Mouse (Mus musculus): ENCODE data around the gene Slc12a1. TPM values are rescaled to one million over a fixed set of nuclear protein-coding genes. Genes with fewer than 3 reads are reported as not detected.

Slc12a1 gene
- total and polyA plus RNA-seq, 2 experiments from 2014 or later, result 0.06 to 0.44 TPM

- Histone ChIP-seq H3K9ac (replicated peaks; ENCODE audit: low read length, poor library complexity, severe bottlenecking) (no peak overlapping the region), H3K4me1 (ENCODE audit: insufficient read depth, low read length) (no peaks in the 10 kb centered on the region), H3K36me3 (ENCODE audit: insufficient read depth, low read length) (no peaks in the 10 kb centered on the region), H3K4me3 (ENCODE audit: low read depth, low read length) (no peak overlapping the region), H3K27ac (ENCODE audit: low read depth, low read length) (no peak overlapping the region), H3K27me3 (ENCODE audit: insufficient read depth, low read length) (no peaks in the 10 kb centered on the region), H3K4me2 (ENCODE audit: low read depth, low read length, poor library complexity, severe bottlenecking) (no peak overlapping the region), H3K9me3 (ENCODE audit: low read length) (no peaks in the 10 kb centered on the region)
- 64% methylated on average over 6 of the region's 6 CpGs for WGBS
- DNase-seq (ENCODE audit: low spot score) (no peak), ATAC-seq (ENCODE audit: low FRiP score) (no peak)
- TF ChIP-seq CTCF (IDR thresholded peaks at IDR 0.05), result no peak
These were observed 65.0 kb downstream of the Slc12a1 start for GRCm38 (mm10) chr2:125217286-125217685.

DNA sequence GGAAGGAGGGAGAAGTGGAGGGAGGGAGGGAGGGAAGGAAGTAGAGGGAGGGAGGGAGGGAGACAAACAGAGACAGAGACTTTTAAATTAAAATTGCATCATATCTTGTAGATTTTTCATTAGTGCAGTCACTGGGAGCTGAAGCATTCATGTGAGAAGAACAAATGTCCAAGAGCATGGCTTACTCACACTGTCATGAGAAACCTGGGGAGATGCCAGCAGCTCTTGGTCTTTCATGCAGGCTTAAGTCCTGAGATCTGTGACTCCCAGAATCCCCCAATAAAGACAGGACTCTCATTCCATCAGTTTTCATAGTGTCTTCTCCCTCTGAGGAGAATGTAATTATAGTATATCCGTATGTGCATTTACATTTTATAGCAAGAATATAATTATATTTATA, 66.3 kb downstream of the Slc12a1 start:
- Histone ChIP-seq H3K9ac (replicated peaks; ENCODE audit: low read length, poor library complexity, severe bottlenecking) (no peak overlapping the region), H3K27ac (ENCODE audit: low read depth, low read length) (no peak overlapping the region), H3K4me3 (ENCODE audit: low read depth, low read length) (no peak overlapping the region), H3K9me3 (ENCODE audit: low read length) (no peaks in the 10 kb centered on the region), H3K36me3 (ENCODE audit: insufficient read depth, low read length) (no peaks in the 10 kb centered on the region), H3K27me3 (ENCODE audit: insufficient read depth, low read length) (no peaks in the 10 kb centered on the region), H3K4me2 (ENCODE audit: low read depth, low read length, poor library complexity, severe bottlenecking) (no peak overlapping the region), H3K4me1 (ENCODE audit: insufficient read depth, low read length) (no peaks in the 10 kb centered on the region)
- 87% methylated on average over 1 of the region's 1 CpGs for WGBS
- TF ChIP-seq CTCF (IDR thresholded peaks at IDR 0.05), result no peak
- DNase-seq (ENCODE audit: low spot score) (peak; percentile 42), ATAC-seq (ENCODE audit: low FRiP score) (no peak)

DNA sequence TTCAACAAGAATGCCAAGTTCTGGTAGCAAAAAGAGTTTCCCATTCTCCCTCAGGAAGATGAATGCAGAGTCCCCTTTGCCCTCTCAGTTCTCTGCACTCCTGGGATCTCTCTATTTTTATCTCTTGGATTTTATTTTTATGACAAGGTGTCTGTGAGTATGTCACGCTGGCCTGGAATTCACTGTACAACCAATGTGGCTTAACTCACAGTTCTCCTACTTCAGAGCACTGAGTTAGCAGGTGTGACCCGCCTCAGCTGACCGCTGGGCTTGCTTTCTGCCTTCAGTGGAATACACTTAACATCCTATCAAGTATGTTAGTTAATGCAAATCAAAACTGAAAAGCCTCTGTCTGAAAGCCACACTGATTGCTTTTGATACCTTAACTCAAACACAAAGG, 67.0 kb downstream of the Slc12a1 start:
- TF ChIP-seq CTCF (IDR thresholded peaks at IDR 0.05), result no peak
- Histone ChIP-seq H3K4me3 (ENCODE audit: low read depth, low read length) (no peak overlapping the region), H3K9ac (replicated peaks; ENCODE audit: low read length, poor library complexity, severe bottlenecking) (no peak overlapping the region), H3K27me3 (ENCODE audit: insufficient read depth, low read length) (no peaks in the 10 kb centered on the region), H3K36me3 (ENCODE audit: insufficient read depth, low read length) (no peaks in the 10 kb centered on the region), H3K4me2 (ENCODE audit: low read depth, low read length, poor library complexity, severe bottlenecking) (no peak overlapping the region), H3K9me3 (ENCODE audit: low read length) (no peaks in the 10 kb centered on the region), H3K4me1 (ENCODE audit: insufficient read depth, low read length) (no peaks in the 10 kb centered on the region), H3K27ac (ENCODE audit: low read depth, low read length) (no peak overlapping the region)
- ATAC-seq (ENCODE audit: low FRiP score) (no peak), DNase-seq (ENCODE audit: low spot score) (no peak)
- WGBS, result 83% methylated on average over 3 of the region's 3 CpGs

DNA sequence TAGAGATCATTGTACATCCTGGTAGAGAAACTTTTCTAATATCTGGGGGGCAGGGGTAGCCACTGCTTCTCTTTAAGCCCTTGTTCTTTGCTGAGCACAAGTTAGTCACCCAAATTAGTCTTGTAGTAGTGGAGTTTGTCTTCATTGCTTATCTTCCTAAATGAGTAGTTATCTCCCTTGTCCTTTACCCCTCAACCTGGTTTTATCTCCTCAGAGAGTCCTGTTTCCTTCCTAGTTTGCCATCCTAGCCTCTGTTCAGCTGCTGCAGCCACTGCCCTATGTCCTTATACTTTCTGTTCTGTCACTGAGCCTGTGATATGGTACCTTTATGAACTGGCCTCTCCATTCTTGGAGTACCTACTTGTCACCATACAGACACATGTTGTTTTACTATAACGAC, 69.4 kb downstream of the Slc12a1 start:
- no peak for TF ChIP-seq CTCF (IDR thresholded peaks at IDR 0.05)
- H3K4me2 ChIP-seq (ENCODE audit: low read depth, low read length, poor library complexity, severe bottlenecking), result no peak overlapping the region
- H3K36me3 ChIP-seq (ENCODE audit: insufficient read depth, low read length), result no peaks in the 10 kb centered on the region
- H3K9ac ChIP-seq (replicated peaks; ENCODE audit: low read length, poor library complexity, severe bottlenecking), result no peak overlapping the region
- H3K27me3 ChIP-seq (ENCODE audit: insufficient read depth, low read length), result no peaks in the 10 kb centered on the region
- H3K9me3 ChIP-seq (ENCODE audit: low read length), result no peaks in the 10 kb centered on the region
- no peak overlapping the region for H3K27ac ChIP-seq (ENCODE audit: low read depth, low read length)
- no peak for ATAC-seq (ENCODE audit: low FRiP score)
- DNase-seq (ENCODE audit: low spot score), result no peak
- H3K4me3 ChIP-seq (ENCODE audit: low read depth, low read length), result no peak overlapping the region
- H3K4me1 ChIP-seq (ENCODE audit: insufficient read depth, low read length), result no peaks in the 10 kb centered on the region
- 85% methylated on average over 1 of the region's 1 CpGs for WGBS

DNA sequence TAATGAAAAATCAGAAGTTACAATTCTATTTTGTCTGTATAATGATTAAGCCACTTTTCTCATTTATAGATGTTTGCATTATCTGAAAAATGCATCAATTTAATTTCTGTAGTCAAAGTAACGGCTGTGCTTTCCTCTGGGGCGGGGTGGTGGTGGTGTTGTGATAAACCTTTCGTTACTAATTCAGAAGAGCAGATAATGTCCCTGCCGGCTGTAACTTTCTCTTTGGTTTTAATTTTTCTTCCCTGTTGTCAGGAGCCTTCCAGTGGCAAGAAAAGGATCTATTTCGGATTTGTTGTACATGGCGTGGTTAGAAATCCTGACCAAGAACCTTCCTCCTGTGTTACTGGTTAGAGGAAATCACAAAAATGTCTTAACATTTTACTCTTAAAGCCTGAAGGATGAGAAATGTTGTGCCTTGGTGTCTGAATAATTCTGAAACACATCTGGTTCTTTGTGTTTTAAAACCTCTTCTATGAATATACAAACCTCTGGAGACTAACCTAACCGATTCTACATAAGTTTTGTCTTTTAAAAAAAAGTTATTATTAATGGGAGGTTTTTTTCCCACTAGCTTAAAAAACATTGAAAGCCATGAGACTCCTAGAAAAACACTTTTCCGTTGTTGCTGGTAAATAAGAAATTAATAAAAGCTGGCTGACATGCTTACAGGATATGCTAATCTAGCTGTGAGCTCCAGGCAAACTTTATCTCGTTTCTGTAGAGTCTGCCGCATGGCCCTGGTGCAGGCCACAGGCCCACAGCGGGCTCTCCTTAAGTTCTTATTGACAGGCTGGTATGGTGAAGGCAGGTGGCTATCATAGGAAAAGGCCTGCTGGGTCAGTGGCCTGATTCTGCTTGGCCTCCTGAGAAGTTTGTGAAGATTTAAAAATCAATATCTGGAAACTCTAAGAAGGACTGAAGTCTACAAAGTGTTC, 76.4 kb downstream of the Slc12a1 start:
- ATAC-seq (ENCODE audit: low FRiP score) (no peak), DNase-seq (ENCODE audit: low spot score) (no peak)
- no peak for TF ChIP-seq CTCF (IDR thresholded peaks at IDR 0.05)
- Histone ChIP-seq H3K4me2 (ENCODE audit: low read depth, low read length, poor library complexity, severe bottlenecking) (no peak overlapping the region), H3K27ac (ENCODE audit: low read depth, low read length) (no peak overlapping the region), H3K36me3 (ENCODE audit: insufficient read depth, low read length) (no peaks in the 10 kb centered on the region), H3K4me3 (ENCODE audit: low read depth, low read length) (no peak overlapping the region), H3K4me1 (ENCODE audit: insufficient read depth, low read length) (no peaks in the 10 kb centered on the region), H3K27me3 (ENCODE audit: insufficient read depth, low read length) (no peaks in the 10 kb centered on the region), H3K9ac (replicated peaks; ENCODE audit: low read length, poor library complexity, severe bottlenecking) (no peak overlapping the region), H3K9me3 (ENCODE audit: low read length) (no peaks in the 10 kb centered on the region)
- WGBS, result 79% methylated on average over 11 of the region's 11 CpGs

DNA sequence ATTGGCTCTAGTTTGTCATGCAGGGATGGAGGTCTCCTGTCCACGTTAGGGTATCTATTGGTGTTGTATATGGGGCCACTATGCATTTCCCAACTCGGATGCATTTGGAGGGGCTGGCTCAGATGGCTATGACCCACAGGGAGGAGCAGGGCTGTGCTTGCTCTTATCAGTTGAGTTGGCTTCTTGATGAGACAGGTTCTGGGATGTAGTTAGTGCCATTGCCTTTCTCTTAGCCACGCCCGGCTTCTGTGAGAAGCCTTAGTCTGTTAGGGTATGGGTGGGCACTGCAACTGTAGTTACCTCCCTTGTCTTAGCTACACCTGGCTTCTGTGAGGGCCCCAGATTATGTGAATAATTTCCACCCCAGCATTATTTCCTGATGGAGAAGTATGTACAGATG, 79.9 kb downstream of the Slc12a1 start:
- Histone ChIP-seq H3K4me2 (ENCODE audit: low read depth, low read length, poor library complexity, severe bottlenecking) (no peak overlapping the region), H3K4me1 (ENCODE audit: insufficient read depth, low read length) (no peaks in the 10 kb centered on the region), H3K9me3 (ENCODE audit: low read length) (no peaks in the 10 kb centered on the region), H3K27me3 (ENCODE audit: insufficient read depth, low read length) (no peaks in the 10 kb centered on the region), H3K27ac (ENCODE audit: low read depth, low read length) (no peak overlapping the region), H3K9ac (replicated peaks; ENCODE audit: low read length, poor library complexity, severe bottlenecking) (no peak overlapping the region), H3K4me3 (ENCODE audit: low read depth, low read length) (no peak overlapping the region), H3K36me3 (ENCODE audit: insufficient read depth, low read length) (no peaks in the 10 kb centered on the region)
- TF ChIP-seq CTCF (IDR thresholded peaks at IDR 0.05), result no peak
- ATAC-seq (ENCODE audit: low FRiP score), result no peak
- WGBS, result 93% methylated on average over 4 of the region's 4 CpGs
- DNase-seq (ENCODE audit: low spot score), result no peak
